Mouse (Mus musculus): ENCODE results near the gene Wfdc1. TPM values are rescaled to one million over a fixed set of nuclear protein-coding genes. Genes with fewer than 3 reads are reported as not detected.
A peak's percentile ranks its signal among the peaks of the same experiment; 100 is the strongest.

Wfdc1 gene
- polyA plus RNA-seq, 1 experiment from 2014 or later: 2.5 TPM

DNA sequence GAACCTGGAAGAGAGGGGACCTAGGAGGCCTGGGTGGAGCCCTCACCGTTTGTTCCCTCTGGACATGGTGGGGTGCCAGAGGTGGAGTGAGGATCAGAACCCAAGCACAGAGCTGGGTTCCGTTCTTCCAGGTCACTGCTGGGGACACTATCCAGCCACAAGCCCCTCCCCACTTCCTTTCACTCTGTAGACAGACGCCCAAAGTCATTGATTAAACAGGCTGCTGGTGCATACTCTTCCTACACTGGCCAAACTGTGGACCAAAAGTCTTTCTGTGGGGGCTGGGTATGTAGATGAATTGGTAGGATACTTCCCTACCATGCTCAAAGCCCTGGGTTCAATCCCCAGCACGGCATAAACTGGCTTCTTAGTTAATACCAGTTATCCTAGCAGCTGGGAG, 25.8 kb downstream of the Wfdc1 start:
- no peak for ATAC-seq (ENCODE audit: insufficient read depth)
- WGBS (ENCODE audit: insufficient replicate concordance): 55% methylated on average over 4 of the region's 4 CpGs

DNA sequence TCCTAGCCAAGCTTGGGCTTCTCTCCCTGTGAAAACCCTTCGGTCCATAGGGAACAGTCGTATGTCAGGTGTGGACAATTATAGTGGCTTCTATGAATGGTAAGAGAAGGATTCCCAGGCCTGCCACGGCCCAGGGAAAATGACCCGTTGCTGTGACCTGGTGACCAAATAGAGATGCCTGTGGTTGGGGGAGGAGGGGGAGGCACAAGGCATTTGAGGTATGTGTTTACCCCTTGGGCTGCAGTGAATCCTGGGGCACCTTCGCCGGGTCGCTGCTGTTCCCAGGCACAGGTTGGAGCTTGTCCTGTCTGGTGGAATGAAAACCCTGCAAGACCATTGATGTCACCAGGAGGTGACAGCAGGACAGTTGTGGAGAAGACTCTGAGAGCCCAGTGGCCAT, 28.5 kb downstream of the Wfdc1 start:
- no peak overlapping the region for H3K4me3 ChIP-seq (replicated peaks)
- no peak for ATAC-seq (ENCODE audit: insufficient read depth)
- H3K9ac ChIP-seq: no peak overlapping the region
- no peak overlapping the region for H3K27ac ChIP-seq (replicated peaks)
- H3K4me2 ChIP-seq: no peak overlapping the region
- peaks cover 41% of the 10 kb centered on the region for H3K27me3 ChIP-seq
- WGBS (ENCODE audit: insufficient replicate concordance): 61% methylated on average over 7 of the region's 7 CpGs
- H3K9me3 ChIP-seq (replicated peaks): no peaks in the 10 kb centered on the region
- peaks cover 7% of the 10 kb centered on the region for H3K4me1 ChIP-seq (replicated peaks)
- no peaks in the 10 kb centered on the region for H3K36me3 ChIP-seq (replicated peaks)

More for the DNA sequence above, 25.8 kb downstream of the Wfdc1 start:
- Histone ChIP-seq H3K27me3 (0 out of 2 replicates have a peak, but pooled peaks cover 15% of the 10 kb centered on the region), H3K36me3 (replicated peaks) (no peaks in the 10 kb centered on the region), H3K27ac (replicated peaks) (no peak overlapping the region), H3K4me2 (no peak overlapping the region), H3K4me3 (replicated peaks) (no peak overlapping the region), H3K9ac (no peak overlapping the region), H3K9me3 (replicated peaks) (no peaks in the 10 kb centered on the region), H3K4me1 (replicated peaks) (no peaks in the 10 kb centered on the region)

DNA sequence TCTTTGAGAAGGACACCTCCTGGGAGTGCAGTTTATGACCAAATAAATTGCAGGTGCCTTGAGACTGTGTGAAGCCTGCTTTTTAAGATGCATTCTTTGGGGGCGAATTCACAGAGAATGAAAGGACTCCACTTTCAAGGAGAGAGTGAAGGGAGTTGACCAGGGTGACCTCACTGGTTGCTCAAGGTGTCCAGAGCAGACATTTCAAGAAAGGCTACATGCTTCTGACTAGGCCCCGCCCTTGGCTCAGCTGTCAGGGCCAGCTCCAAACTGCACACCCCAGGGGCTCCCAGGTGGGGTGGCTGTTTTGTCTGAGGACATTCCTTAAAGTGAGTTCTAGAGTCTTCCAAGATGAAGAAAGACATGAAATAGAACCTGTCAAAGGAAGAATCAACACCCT, 31.0 kb downstream of the Wfdc1 start:
- Histone ChIP-seq H3K9ac (no peak overlapping the region), H3K36me3 (replicated peaks) (no peaks in the 10 kb centered on the region), H3K4me3 (replicated peaks) (no peak overlapping the region), H3K27me3 (peaks cover 65% of the 10 kb centered on the region), H3K9me3 (replicated peaks) (no peaks in the 10 kb centered on the region), H3K27ac (replicated peaks) (no peak overlapping the region), H3K4me1 (replicated peaks) (peaks cover 12% of the 10 kb centered on the region), H3K4me2 (no peak overlapping the region)
- 60% methylated on average over 2 of the region's 2 CpGs for WGBS (ENCODE audit: insufficient replicate concordance)
- no peak for ATAC-seq (ENCODE audit: insufficient read depth)

DNA sequence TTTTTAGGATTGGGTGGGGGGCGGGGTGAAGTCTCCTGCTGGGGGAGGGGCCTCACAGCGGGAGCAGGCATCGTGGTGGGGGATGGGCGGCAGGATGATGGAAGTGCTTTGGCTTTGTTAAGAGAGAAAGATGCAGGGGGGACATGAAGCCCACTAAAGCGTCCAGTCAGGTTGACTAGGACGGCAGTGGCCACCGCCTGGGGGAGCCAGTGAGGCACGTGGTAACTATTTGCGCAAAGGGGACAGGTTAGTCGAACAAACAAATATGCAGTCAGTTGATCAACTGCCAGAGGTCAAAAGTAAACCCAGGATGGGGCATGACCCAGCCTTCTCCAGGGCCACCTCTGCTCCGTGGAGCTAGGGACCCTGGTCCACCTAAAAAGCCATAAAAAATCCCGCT, 32.8 kb downstream of the Wfdc1 start:
- 2% methylated on average over 12 of the region's 12 CpGs for WGBS (ENCODE audit: insufficient replicate concordance)
- H3K27ac ChIP-seq (replicated peaks): no peak overlapping the region

DNA sequence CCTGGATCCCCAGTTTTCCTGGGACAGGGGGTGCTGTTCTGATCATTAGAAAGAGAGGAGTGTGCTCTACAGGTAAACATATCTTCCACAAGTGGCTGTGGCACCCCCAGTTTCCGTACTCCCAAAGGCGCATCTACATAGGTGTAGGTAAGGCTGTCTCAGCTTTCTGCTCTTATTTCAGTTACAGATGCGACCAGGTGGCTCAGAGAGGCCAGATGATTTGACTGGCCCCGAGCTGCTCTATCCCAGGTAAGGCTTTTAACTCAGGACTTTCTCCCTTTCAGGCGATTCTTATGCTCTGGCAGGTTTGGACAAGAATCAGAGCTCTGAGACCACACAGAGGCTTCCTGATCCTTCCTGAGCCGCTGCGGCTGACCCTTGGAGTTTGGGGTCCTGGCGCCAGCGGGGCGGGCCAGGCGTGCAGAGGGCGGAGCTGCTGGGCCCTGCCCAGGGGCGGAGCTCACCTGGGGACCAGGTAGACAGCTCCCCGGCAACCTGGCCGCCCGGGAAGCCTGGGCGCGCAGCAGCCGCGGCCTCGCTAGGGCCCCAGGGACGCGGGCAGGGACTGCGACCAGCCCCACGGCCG, 33.5 kb downstream of the Wfdc1 start, which contains the start of gene Atp2c2:
Atp2c2 (plus strand) TSS at position 461 of the 586 bp plus-strand sequence.
- no peaks in the 10 kb centered on the region for H3K36me3 ChIP-seq (replicated peaks)
- ATAC-seq (ENCODE audit: insufficient read depth): no peak
- no peaks in the 10 kb centered on the region for H3K9me3 ChIP-seq (replicated peaks)
- peaks cover 67% of the 10 kb centered on the region for H3K27me3 ChIP-seq
- WGBS (ENCODE audit: insufficient replicate concordance): 6% methylated on average over 26 of the region's 26 CpGs
- no peak within 1 kb of the TSS for H3K27ac ChIP-seq (replicated peaks)
- peak within 1 kb of the TSS; percentile 39 for H3K4me2 ChIP-seq
- H3K4me1 ChIP-seq (replicated peaks): peaks cover 12% of the 10 kb centered on the region
- 0 out of 2 replicates have a peak within 1 kb of the TSS, but pooled peaks have one; percentile 4 for H3K4me3 ChIP-seq (replicated peaks)
- no peak within 1 kb of the TSS for H3K9ac ChIP-seq

More for the DNA sequence above, 32.8 kb downstream of the Wfdc1 start:
- Histone ChIP-seq H3K4me2 (peak overlapping the region; percentile 39), H3K4me1 (replicated peaks) (peaks cover 12% of the 10 kb centered on the region), H3K9me3 (replicated peaks) (no peaks in the 10 kb centered on the region), H3K27me3 (peaks cover 71% of the 10 kb centered on the region), H3K9ac (no peak overlapping the region), H3K4me3 (replicated peaks) (0 out of 2 replicates have a peak overlapping the region, but pooled peaks have one; percentile 4), H3K36me3 (replicated peaks) (no peaks in the 10 kb centered on the region)
- ATAC-seq (ENCODE audit: insufficient read depth): 0 out of 2 replicates have a peak, but pooled peaks have one; percentile 31

DNA sequence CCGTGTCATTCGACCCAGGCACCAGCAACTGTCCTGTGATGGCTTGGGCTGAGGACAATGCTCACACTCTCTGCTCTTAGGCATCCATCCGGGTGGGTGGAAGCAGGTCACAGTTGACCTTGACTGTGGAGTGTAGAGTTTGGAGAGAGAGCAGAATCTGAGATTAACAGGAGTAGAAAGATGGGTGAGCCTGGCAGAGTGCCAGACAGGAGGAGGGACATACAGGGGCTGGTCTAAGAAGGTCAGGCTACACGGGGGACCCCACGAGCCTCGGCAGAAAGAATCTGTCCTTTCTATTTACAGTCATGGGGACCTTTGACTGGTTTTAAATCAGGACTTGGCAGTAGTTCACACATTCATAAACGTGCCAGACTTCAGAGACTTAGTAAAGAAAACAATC, 36.8 kb downstream of the Wfdc1 start:
- no peak overlapping the region for H3K4me2 ChIP-seq
- H3K36me3 ChIP-seq (replicated peaks): no peaks in the 10 kb centered on the region
- no peak overlapping the region for H3K9ac ChIP-seq
- peaks cover 12% of the 10 kb centered on the region for H3K4me1 ChIP-seq (replicated peaks)
- ATAC-seq (ENCODE audit: insufficient read depth): no peak
- H3K9me3 ChIP-seq (replicated peaks): no peaks in the 10 kb centered on the region
- H3K27ac ChIP-seq (replicated peaks): no peak overlapping the region
- peaks cover 47% of the 10 kb centered on the region for H3K27me3 ChIP-seq
- H3K4me3 ChIP-seq (replicated peaks): no peak overlapping the region
- WGBS (ENCODE audit: insufficient replicate concordance): 53% methylated on average over 7 of the region's 7 CpGs

DNA sequence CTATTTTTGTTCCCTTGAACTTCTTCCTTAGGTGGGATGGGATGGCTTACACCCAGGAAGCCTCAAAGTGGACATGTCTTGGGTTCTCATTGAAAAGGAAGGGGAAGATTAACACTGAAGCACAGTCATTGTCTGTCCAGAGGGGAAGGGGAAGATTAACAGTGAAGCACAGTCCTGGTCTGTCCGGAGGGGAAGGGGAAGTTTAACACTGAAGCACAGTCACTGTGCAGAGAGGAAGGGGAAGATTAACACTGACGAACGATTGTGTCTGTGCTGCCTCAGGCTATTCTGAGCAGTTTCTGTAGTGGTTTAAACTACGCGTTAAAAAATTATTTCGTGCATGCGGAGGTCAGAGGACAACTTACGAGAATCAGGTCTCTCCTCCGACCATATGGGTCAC, 41.0 kb downstream of the Wfdc1 start:
- Histone ChIP-seq H3K9me3 (replicated peaks) (no peaks in the 10 kb centered on the region), H3K9ac (no peak overlapping the region), H3K36me3 (replicated peaks) (no peaks in the 10 kb centered on the region), H3K27me3 (peaks cover 6% of the 10 kb centered on the region), H3K4me3 (replicated peaks) (no peak overlapping the region), H3K4me1 (replicated peaks) (peaks cover 5% of the 10 kb centered on the region; the same call in 1 of the 2 replicates), H3K27ac (replicated peaks) (no peak overlapping the region), H3K4me2 (no peak overlapping the region)
- no peak for ATAC-seq (ENCODE audit: insufficient read depth)
- 61% methylated on average over 9 of the region's 9 CpGs for WGBS (ENCODE audit: insufficient replicate concordance)

DNA sequence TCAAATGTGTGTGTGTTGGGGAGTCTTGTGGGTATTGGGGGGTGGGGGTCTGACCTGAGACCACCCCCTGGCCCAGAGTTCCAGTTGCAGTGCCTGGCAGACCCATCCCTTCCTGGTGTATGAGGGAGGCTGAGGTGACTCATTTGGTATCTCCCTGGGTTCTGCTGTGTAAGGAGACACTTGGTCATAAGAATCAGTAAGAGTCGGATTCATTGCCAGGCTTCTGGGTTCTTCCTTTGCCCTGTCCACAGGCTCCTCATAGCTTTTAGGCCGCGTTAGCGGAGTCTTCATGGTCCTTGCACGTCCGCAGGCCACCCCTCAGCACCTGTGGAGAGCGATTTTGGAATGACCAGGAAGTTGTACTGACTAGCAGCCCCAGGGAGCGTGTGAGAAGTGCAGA, 42.3 kb downstream of the Wfdc1 start:
- Histone ChIP-seq H3K9me3 (replicated peaks) (no peaks in the 10 kb centered on the region), H3K4me3 (replicated peaks) (no peak overlapping the region), H3K4me1 (replicated peaks) (peaks cover 9% of the 10 kb centered on the region; the same call in 1 of the 2 replicates), H3K27me3 (no peaks in the 10 kb centered on the region), H3K36me3 (replicated peaks) (no peaks in the 10 kb centered on the region), H3K4me2 (no peak overlapping the region), H3K9ac (no peak overlapping the region), H3K27ac (replicated peaks) (no peak overlapping the region)
- WGBS (ENCODE audit: insufficient replicate concordance): 68% methylated on average over 8 of the region's 8 CpGs
- no peak for ATAC-seq (ENCODE audit: insufficient read depth)

DNA sequence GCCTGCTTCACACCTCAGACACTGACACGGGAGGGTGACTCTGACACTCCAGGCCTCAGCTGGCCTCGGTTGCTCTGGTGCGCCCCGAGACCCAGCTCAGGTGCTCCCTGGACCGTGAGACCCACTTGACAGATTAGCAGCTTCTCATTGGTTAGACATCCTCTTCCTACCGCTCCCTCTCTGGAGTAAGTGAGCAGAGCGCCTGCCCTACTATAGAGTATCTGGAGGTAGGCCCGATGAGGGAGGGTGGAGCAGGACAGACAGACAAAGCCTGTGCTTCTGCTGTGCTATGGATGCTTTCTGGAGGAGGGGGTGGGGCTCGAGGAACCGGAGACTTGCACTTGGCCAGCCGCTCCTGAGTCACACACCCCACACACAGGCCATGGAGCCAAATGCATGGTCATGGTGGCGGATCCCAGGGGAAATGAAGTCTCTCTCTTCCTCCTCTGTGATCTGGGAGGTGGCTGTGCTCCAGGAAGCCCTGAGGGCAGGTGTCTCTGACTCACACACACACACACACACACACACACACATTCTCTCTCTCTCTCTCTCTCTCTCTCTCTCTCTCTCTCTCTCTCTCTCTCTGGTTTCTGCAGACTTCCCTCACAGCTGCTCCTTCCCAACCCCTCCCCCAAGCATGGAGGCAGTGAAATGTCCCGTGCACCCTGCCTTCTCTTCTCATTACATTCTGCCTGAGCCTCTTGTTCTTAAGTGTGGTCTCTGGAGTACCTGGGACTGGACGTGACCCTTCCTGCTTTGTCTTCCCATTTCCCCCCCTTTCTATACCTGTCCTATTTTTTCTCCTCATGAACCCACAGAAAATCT, 42.9 kb downstream of the Wfdc1 start:
- no peaks in the 10 kb centered on the region for H3K9me3 ChIP-seq (replicated peaks)
- 0 out of 2 replicates have a peak, but pooled peaks have one; percentile 7 for ATAC-seq (ENCODE audit: insufficient read depth)
- WGBS (ENCODE audit: insufficient replicate concordance): 51% methylated on average over 14 of the region's 14 CpGs
- no peaks in the 10 kb centered on the region for H3K36me3 ChIP-seq (replicated peaks)
- no peak overlapping the region for H3K9ac ChIP-seq
- no peak overlapping the region for H3K27ac ChIP-seq (replicated peaks)
- no peaks in the 10 kb centered on the region for H3K27me3 ChIP-seq
- H3K4me3 ChIP-seq (replicated peaks): no peak overlapping the region
- peaks cover 9% of the 10 kb centered on the region; the same call in 1 of the 2 replicates for H3K4me1 ChIP-seq (replicated peaks)
- no peak overlapping the region for H3K4me2 ChIP-seq

DNA sequence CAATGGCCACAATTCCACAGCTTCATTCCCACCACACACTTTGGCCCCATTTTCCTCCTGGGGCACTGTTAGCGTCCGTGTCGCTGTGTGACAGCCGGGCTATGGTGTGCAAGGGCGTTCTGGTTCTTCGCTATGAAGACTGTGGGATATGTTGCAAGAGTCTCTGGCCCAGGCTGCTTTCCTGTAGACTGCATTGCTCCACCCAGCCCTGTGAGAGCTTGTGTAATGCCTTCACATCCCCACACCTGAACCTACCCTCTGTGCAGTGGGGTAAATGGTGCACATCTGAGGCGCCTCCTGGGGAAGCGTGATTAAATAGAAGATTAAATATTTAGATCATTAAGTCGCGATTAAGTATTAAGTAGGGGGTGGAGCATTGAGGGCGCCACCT, 43.5 kb downstream of the Wfdc1 start:
- Histone ChIP-seq H3K4me2 (no peak overlapping the region), H3K27me3 (0 out of 2 replicates have a peak, but pooled peaks cover 3% of the 10 kb centered on the region), H3K36me3 (replicated peaks) (no peaks in the 10 kb centered on the region), H3K9ac (no peak overlapping the region), H3K4me1 (replicated peaks) (peaks cover 9% of the 10 kb centered on the region; the same call in 1 of the 2 replicates), H3K9me3 (replicated peaks) (no peaks in the 10 kb centered on the region), H3K4me3 (replicated peaks) (no peak overlapping the region), H3K27ac (replicated peaks) (no peak overlapping the region)
- 63% methylated on average over 11 of the region's 11 CpGs for WGBS (ENCODE audit: insufficient replicate concordance)
- ATAC-seq (ENCODE audit: insufficient read depth): 0 out of 2 replicates have a peak, but pooled peaks have one; percentile 26

DNA sequence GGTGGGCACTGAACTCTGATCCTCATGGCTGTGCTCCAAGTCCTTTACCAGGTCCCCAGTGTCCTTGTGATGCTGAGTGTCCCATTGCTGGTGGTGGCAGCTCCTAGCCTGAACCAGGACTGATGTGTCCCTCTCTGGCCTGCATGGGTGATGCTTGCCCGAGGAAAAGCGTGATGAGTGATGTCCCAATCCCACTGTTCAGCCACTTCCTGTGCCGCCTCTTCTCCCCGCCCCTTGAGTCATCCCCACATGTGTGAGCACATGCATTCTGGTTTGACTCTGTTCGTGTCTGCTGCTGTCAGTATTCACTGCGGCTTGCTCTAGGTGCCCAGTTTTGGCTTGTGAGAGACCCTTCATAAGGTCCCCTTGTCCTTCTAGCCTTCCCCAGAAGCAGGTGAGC, 46.1 kb downstream of the Wfdc1 start:
- Histone ChIP-seq H3K9me3 (replicated peaks) (no peaks in the 10 kb centered on the region), H3K4me3 (replicated peaks) (no peak overlapping the region), H3K36me3 (replicated peaks) (no peaks in the 10 kb centered on the region), H3K4me1 (replicated peaks) (peaks cover 21% of the 10 kb centered on the region), H3K4me2 (no peak overlapping the region), H3K27me3 (peaks cover 5% of the 10 kb centered on the region; the same call in 1 of the 2 replicates), H3K9ac (no peak overlapping the region), H3K27ac (replicated peaks) (no peak overlapping the region; the same call in 1 of the 2 replicates)
- 46% methylated on average over 6 of the region's 6 CpGs for WGBS (ENCODE audit: insufficient replicate concordance)
- no peak for ATAC-seq (ENCODE audit: insufficient read depth)
